Mouse (Mus musculus) cortical plate, adult 2 months (tissue): Measurements from ENCODE around the gene Gm13304. TPM values are rescaled to one million over a fixed set of nuclear protein-coding genes. Genes with fewer than 3 reads are reported as not detected.
"Not testable (repeated sequence)": the region's sequence is repeated elsewhere in the genome, so short reads cannot be mapped to it uniquely, and the experiment has no call there.

ENCODE experiments used
- H3K27ac ChIP-seq: fragments of 200-500 bp; 2 replicates; pipeline ENCODE4 v1.5.1; 2012; ENCODE audit warnings: low read length, control low read depth, inconsistent platforms; ENCODE audit not compliant: insufficient read depth
- H3K4me1 ChIP-seq: fragments of 200-500 bp; 2 replicates; pipeline ENCODE4 v1.6.1; 2011; ENCODE audit warnings: low read length; ENCODE audit not compliant: control insufficient read depth, insufficient read depth
- H3K4me3 ChIP-seq: fragments of 200-500 bp; 2 replicates; pipeline ENCODE4 v1.5.1; 2011; ENCODE audit warnings: mild to moderate bottlenecking, low read length, control low read depth; ENCODE audit not compliant: insufficient read depth
- polyA plus RNA-seq: library from polyadenylated mRNA; depleted of rRNA; stranded (reverse); fragments of >200 nt; gene quantifications from 2 replicates; pipeline ENCODE4 v1.2.3, GENCODE M21; 2012; rRNA removed

The Gm13304 gene
- polyA plus RNA-seq = 0.19 and 0.40 TPM in 2 replicates

GRCm38 (mm10) chr4:42114517-42114916 is at the start of gene Gm13304:
Gene Gm13304, plus strand, starts transcription at chr4:42114817.
- H3K4me1 ChIP-seq, H3K27ac ChIP-seq, H3K4me3 ChIP-seq: not testable (repeated sequence)

GRCm38 (mm10) chr4:42090907-42091306 is 23.7 kb upstream of the Gm13304 start, which contains the start of gene Gm3893:
Gene Gm3893, plus strand, starts transcription at chr4:42091207.
- H3K4me3 ChIP-seq, H3K4me1 ChIP-seq, H3K27ac ChIP-seq: not testable (repeated sequence)

GRCm38 (mm10) chr4:42153136-42153535 is 38.5 kb downstream of the Gm13304 start, which contains the start of gene Gm13306:
Gene Gm13306, plus strand, starts transcription at chr4:42153436.
- H3K4me1 ChIP-seq, H3K27ac ChIP-seq, H3K4me3 ChIP-seq: not testable (repeated sequence)

Other genes starting within 250 kb of the Gm13304 start
- gene Gm21541, start 211.2 kb upstream of the Gm13304 start, polyA plus RNA-seq = not detected in 2 replicates
- 59.6 and 75.3 TPM in 2 replicates for gene Gm20878, start 173.2 kb upstream of the Gm13304 start, polyA plus RNA-seq
- 3.9 and 4.6 TPM in 2 replicates for gene Fam205a4, start 148.8 kb upstream of the Gm13304 start, polyA plus RNA-seq
- 4.6 TPM in 2 replicates for gene Gm21093, start 80.1 kb upstream of the Gm13304 start, polyA plus RNA-seq
- not detected in 2 replicates for gene Gm3893, start 23.6 kb upstream of the Gm13304 start, polyA plus RNA-seq
- 25.1 and 26.7 TPM in 2 replicates for gene Gm13306, start 38.6 kb downstream of the Gm13304 start, polyA plus RNA-seq
- gene Gm13305, start 53.8 kb downstream of the Gm13304 start, polyA plus RNA-seq = 1.6 and 2.1 TPM in 2 replicates
- not detected in 2 replicates for gene Gm10600, start 125.8 kb downstream of the Gm13304 start, polyA plus RNA-seq
- not detected in 2 replicates for gene Ccl21b, start 140.9 kb downstream of the Gm13304 start, polyA plus RNA-seq
- not detected in 2 replicates for gene Gm21953, start 179.4 kb downstream of the Gm13304 start, polyA plus RNA-seq
- 0.44 and 1.1 TPM in 2 replicates for gene Fam205a3, start 203.5 kb downstream of the Gm13304 start, polyA plus RNA-seq